Mouse (Mus musculus) 3134 (cell line): ENCODE data around the gene Tbc1d19.
A peak's percentile ranks its signal among the peaks of the same experiment; 100 is the strongest.

Experiments used
- DNase-seq: peaks from one replicate; pipeline ENCODE4 v3.0.0-alpha.2; 2011; ENCODE audit warnings: low spot score; ENCODE audit not compliant: insufficient read length; ENCODE audit errors: extremely low read depth

Tbc1d19 gene

DNA sequence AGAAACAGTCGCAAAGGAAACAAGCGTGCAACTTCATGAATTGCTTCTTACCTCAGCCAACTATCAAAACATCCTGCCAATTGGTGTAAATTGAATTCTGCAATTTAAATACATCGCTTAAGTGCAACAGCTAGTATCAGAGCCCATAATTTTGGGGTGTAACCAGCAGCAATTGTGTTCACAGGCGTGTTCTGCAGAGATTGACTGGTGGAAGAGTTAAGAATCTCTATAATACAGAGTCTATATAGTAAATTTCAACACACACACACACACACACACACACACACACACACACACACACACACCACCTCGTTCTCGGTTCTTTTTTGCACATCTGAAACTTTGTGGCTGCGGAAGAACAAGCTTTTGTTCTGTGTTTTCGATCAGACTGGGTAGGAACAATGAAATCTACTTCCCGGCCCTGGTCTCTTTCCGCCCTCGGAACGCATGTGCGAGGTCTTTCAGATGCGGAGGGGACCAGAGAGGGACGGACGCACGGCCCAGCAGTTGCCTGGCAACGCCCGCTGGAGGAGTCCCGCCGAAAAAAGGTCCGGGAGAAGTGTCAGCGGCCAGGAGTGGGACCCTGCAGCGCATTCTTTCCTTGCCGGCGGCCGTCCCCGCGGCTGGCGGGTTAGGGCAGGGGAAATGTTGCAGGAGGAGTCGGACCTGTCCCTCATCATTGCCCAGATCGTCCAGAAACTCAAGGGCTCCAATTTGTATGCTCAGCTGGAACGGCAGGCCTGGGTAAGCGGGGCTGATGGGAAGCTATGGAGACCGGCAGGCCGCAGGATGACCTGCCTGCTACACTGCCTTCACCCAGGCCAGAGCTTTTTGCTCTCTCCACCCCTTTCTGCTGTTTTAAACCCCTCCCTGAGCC is at the start of gene Tbc1d19:
TSS of gene Tbc1d19 (plus strand) at position 492 of the 877 bp plus-strand sequence.
- peak; percentile 86 for DNase-seq

DNA sequence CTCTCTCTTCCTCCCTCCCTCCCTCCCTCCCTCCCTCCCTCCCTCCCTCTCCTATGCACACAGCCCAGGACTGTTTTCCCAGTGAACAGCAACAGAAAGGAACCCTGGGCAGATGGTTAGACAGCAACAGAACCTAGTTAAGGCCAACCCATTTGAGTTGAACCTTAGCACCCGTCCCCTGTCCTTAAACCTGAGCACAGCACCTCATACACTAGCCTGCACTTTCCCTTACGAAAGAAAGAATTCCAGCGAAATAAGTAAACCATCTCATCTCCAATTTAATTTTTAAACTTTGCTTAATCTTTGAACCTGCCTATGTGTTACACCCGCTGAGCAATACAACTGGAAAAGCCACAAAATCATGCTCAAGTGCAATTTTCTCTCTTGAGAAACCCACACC is 49.5 kb upstream of the Tbc1d19 start:
- no peak for DNase-seq

DNA sequence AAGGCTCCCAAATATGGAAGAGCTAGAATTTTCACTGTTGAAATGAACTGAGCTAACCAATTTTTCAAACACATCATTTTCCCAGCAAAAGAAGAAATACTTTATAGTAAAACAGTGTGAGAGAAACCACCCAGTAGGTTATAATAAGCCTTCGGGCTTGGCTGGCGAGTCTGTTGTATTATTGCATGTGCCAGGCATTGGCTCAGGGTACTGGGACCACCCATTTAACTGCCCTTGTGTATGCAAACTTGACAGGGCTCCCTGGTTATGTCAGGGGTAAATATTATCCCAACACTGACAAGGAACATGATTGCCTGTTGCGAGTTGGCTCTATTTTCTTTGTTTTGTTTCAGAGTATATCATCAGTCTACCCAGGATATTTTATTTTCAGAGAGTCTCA is 48.5 kb upstream of the Tbc1d19 start:
- DNase-seq, result no peak

DNA sequence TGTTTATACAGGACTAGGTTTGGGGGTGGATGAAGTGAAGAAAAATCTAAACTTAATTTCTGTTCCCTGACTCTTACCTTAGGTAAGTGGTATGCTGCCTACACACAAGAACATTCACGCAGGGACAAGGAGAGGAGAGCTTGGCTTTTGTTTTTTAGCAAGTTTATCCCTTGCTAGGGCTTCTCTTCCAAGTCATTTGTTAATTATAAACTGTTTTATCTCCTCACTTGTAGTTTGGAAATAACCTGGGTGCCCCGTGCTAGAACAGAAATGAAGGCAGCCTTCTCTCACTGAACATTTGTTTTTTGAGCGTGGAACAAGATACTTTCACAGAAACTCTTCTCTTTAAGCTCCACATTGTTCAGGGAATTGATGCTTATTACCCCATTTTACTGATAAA is 48.1 kb upstream of the Tbc1d19 start:
- DNase-seq, result no peak

DNA sequence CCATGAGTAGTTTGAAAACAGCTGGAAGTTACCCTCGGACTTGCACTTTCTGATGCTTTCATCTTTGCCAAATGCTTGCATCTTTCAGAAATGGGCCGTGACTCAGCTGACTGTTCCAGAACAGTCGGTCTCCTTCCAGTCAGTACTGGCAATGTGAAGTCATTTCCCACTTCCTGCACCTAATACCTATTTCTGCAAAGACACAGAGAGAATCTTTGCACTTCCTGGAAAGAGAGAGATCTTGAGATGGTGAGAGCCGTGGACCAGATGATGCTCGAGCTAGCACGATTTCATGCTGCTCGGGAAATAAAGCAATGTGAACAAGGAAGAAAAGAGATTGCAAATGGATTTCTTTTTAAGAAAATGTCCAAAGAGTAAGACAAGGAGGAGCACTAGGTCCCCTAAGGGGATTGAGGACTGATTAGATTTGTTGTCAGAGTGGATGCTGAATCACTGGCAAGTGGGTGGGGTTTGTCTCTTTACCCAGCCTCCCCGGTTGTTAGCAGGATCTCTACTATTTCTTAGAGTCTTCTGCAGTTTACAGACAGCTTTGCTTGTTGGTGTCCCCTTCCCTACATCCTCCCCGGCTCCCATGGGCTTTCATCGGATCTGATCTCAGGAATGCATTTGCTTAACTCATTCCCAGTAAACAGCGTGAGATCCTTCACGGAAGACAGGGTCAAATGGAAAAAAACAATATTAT is 24.4 kb upstream of the Tbc1d19 start:
- DNase-seq, result no peak

DNA sequence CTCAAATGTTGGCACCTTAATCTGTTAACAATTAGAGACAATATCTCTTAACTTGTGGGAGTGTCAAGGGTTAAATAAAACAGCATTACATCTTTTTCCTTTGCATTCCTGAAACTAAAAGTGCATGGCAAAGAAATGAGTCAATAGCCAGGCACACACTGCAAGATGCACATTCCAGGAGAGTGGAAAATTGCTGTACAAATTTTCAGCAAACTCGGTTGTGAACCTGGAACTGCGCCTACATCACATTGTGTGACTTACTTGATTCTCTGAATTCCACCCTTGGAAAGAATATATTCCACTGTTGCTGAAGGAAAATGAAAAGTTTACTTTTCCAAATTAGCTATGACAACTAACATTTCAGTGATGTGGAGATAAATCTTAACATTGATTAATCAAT is 8.0 kb upstream of the Tbc1d19 start:
- DNase-seq, result peak; percentile 16

DNA sequence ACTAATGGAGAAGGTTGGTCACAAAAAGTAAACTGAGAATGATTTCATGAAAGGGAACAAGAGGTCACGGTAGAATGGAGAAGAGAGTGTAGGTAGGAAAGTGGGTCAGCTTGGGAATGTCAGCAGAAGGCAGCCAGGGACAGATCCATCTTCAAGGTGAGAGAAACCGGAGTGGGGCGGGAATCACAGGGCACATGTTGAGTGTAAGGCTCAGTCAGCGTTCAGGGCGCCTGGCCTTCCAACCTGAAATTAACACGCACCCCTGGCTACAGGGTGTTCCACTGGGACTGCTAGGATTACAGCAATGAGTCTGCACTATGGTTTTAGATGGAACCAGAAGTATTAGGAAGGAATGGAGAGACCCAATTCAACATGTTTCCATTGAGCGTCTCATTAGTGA is 10.3 kb downstream of the Tbc1d19 start:
- DNase-seq, result no peak

DNA sequence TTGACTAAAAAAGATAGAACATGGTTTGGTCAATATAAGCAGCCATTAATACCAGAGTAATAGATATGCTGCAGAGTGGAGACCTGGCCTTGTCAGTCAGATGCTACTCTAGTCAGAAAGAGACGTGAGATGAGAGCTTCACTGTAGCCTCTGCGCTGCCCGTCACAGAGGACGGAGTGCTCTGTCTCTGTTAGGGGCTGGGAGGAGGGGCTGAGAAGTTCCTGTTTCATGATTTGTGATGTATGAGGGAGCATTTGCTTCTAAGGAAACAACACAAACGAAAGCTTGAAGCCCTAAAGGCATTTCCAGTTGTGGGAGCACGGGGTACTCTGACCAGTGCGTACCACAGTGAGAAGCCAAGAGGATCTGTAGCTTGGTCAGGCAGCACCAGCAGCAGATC is 16.5 kb downstream of the Tbc1d19 start:
- DNase-seq, result no peak

DNA sequence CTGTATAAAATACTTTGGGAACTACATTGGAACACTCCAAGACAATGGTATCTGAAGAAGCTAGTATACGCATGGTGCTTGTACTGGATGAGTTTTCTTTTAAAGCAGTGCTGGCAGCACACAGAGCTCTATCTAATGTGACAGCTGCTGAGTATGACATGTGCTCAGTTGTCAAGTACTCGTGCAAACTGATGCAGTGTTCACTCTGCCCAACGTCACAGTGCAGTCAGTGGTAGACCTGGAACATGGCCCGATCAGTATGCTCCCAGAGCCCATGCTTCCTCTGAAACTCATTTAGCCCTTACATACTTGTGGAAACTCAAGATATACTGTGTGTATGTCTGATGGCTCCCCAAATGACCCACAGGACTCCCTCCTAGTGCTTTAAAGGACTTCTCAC is 25.1 kb downstream of the Tbc1d19 start:
- no peak for DNase-seq

DNA sequence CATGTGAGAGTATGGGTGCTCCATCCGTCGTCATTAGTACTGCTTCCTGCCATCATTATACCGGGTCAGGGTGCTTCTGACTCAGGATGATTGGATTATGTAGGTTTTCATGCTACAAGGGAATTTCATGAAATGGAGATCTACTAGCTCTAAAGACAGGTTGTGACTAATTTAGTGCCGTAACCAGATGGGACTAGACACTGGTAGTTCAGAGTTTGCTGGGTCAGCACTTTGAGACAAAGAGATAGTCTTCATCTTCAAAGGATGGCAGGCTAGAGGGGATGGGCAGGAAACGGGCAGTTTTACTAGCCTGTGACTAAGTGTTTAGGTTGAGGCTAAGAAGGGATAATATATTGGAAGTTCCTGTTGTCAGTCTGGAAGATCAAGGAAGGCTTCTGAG is 31.9 kb downstream of the Tbc1d19 start:
- DNase-seq, result no peak

DNA sequence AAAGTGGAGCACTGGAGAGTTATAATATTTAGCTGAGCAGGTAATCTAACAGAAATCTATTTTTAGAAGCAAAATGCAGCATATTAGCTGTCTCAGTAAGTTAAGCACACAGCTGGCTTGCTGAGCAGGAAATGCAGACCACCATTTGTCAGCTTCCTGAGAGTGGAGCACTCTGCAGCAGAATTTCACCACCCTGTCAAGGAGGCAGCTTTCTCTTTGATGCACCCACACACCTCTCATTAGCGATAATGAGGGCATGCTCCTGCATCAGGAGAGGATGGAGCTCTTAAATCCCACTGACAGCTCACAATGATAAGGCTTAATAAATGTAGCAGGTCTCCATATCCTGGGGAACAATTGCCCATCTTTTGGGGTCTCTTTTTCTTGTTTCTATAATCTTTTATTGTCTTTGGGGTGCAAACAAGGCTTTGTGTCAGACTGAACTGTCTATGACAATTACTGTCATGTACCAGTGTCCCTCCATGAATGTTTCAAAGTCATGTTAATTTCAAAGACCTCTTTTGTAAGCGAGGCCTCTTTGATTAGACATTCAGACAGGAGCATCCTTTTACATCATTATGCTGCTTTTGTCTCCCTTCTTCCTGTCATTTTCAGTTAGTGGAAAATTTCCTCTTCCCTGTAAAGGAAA is 39.0 kb downstream of the Tbc1d19 start:
- DNase-seq, result no peak

DNA sequence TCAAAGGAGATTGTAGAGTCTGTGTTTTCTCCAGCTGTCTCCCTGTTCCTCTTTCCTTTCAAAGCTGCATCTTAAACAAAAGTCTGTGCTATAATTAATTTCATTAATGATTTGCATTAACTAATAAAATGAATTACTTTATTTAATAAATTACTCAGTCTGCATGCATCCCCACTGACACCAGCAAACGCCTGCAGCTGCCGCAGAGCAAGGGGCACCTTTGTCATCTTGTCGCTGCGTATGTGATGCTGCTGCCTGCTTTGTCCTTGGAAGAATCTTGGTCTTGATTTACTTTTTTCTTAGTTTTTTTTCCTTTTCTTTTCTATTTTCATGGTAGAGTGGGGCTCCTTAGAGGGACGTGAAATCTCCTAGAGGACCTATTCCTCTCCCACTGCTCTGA is 43.2 kb downstream of the Tbc1d19 start:
- no peak for DNase-seq

DNA sequence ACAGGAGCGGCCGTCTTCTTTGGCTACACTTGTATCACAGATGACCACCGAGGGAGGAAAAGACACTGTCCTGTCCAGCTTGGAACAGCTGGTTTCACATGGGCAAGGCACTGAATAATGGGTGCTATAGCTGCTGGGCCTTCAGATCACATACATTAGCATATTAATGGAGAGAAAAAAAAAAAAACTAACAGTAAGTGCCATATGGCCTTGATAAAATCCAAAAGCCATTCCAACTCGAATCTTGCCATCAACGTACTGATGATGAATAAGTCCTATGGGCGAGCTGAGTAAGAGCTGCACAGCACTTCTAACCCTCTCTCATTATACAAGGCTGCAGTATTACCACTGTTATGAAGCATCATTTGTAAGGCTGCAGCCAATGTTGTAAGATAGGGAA is 45.2 kb downstream of the Tbc1d19 start:
- DNase-seq, result no peak

DNA sequence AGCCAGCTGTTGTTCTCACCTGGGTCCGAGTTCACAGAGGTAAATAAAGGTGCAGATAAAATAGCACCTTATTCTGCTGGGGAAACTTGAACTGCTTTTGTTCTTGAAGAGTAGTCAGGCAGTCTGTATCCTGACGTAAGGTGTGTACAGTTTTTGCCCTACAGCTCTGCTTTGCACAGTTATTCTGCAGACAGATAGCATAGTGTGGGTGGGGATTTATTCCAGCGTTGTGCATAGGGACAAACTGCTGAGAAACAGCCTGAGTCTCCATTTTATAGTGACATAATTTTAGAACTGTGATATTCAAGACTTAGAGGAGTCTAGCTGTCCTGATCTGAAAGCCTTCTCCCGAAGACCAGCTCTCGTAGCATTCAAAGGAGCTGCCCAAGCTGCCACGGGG is 46.6 kb downstream of the Tbc1d19 start:
- no peak for DNase-seq

DNA sequence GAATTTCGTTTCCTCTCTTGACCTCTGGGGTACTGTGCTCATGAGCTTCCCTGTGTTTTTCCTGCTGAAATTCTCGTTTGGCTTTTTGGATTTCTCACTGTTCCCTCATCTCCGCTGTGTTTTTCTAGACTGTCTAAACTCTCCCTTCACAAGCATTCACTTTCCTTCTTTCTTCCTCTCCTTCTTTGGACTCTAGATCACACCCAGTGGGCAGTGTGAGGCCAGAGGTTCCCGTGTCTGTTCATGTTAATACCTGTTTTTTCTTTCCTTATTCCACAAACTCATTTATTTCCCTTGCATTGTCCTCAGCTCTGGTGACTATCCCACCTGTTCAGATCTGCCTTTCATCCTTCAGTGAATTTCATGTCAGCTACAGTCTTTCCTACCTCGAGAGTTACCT is 55.7 kb downstream of the Tbc1d19 start:
- no peak for DNase-seq

DNA sequence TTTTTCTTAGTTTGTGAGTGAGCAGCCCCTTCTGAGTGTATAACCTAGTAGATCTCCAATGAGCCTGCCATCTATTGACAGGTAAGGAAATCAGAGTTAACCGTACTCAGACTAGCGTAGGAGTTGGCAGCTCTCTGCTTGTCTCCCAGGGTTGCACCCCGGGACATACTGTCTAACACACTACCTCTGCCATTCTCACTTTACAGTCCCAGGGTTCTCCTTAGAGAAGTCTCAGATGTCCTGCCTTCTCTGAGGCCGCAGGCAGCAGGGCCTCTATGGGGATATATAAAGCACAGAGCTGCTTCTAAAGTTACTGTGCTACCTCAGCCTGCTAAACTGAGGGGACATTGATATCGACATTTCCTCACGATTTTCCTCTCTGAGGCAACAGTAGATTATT is 56.6 kb downstream of the Tbc1d19 start:
- no peak for DNase-seq

DNA sequence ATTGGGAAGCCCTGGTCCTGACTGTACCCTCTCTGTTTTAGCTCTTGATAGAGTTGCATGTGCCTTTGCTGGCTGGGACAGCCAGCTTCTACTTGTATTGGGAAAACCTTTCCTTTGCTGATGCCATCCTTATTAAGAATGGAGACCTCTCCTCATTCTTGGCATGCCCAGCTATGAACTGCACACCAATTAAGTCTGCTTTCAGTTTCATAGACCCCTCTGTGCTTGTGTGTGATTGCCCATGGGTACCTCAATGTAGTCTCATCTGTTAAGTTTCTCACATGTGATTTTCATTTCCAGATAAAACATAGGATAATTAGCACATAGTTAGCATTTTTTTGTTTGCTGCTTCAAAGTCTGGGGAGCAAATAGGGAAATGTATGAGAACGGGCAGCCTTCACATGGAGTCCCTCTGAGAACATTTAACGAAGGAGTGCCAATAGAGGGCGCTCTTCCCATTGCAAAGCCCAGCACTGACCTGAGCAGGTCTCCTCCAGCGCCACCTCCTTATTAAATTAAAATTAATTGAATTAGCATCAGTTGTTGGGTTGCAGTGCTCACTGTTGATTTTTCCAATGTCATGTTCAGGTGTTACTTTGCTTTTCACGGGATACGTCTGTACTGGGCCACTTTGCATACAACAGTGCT is 62.4 kb downstream of the Tbc1d19 start:
- DNase-seq, result peak; percentile 8

DNA sequence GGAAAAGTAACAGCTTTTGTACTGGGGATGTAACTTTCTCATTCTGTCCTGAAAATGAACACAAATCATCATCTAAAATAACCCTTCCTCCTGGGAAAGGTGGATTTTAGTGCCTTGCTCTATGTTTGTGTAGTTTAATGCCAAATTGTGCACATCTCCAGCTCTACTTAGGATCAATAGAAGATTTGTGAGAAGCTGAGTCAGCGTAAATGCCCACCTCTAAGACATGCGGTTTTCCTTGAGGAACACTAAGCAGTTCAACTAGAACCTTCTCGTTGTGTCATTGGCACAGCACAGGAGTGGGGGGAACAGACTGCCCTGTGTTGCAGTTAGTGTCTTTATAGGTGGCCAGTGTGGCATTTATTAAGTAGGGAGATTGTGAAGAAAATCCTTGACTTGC is 65.6 kb downstream of the Tbc1d19 start:
- no peak for DNase-seq

DNA sequence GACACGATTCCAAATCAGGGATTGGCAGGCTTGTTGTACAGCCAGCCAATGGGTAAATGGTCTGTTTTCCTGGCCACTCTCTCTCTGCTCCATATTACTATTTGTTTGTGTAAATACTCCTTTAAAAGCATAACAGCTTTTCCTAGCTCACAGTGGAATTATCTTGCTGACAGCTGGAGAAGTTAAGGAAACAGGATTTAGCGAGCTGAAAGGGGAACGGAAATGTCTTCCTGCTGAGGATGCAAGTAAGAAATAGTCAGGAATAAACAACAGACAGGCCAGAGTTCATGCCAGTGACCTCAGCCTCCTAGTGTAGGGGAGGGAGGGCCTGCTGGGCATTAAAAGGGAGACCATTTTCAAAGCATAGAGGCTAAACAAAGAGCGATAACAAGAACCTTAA is 71.3 kb downstream of the Tbc1d19 start:
- no peak for DNase-seq

DNA sequence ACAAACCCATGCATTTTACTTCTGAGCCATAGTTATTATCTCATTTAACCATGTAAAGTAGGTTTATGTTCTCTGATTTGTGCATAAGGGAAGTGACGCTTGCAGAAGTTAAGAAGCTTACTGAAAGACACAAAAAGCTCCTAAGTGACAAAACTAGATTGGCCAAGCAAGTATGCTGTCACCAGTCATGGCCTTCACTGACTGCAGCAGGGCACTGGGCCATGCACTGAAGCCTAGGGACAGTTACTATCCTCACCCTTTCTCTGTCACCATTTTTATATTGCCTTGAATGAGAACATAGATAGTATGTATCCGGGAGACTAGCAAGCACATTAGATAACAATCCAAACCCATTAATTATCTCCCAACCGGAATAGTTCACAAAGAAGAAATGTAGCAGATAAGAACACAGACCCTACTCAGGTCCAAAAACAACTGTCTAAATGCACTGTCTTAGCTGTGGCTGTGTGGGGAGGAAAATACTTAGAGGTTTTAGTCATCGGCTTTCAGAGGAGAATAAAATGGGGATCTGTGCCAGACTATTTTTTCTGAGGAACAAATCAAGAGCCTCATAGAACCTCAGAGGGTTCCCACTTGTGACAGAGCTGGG is 72.1 kb downstream of the Tbc1d19 start:
- DNase-seq, result peak; percentile 10

DNA sequence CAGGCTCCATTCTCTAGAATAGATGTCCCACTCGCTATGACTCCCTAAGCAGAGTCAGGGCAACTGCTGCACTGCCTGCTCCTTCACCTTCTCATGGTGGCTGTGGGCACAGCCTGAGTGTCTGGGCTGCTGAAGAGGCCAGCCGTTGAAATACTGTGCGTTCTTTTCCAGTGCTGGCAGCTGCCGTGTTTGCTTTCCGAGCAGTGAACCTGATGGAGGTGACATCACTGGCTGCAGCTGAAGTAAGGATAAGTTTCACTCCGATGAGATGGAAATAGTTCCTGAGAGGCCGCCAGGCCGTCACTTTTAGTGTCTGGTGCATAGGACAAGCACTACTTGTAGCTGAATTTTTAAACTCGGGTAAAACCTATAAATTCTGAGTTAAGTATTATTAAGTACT is 92.0 kb downstream of the Tbc1d19 start:
- no peak for DNase-seq
